Mouse (Mus musculus) midbrain, embryonic 11.5 days (tissue): ENCODE measurements around the gene P2rx6. TPM values are rescaled to one million over a fixed set of nuclear protein-coding genes. Genes with fewer than 3 reads are reported as not detected.
A peak's percentile ranks its signal among the peaks of the same experiment; 100 is the strongest.
"Not testable (repeated sequence)": the region's sequence is repeated elsewhere in the genome, so short reads cannot be mapped to it uniquely, and the experiment has no call there.

Experiments
- ATAC-seq: fragments of 200-750 bp; cut with Nextera tagmentation; 2 replicates; pipeline ENCODE4 v1.8.0; 2017; ENCODE audit warnings: moderate TSS enrichment, moderate library complexity; ENCODE audit not compliant: low FRiP score
- DNase-seq: peaks from one replicate; pipeline ENCODE4 v3.0.0; 2015; ENCODE audit warnings: low spot score; ENCODE audit errors: missing footprints
- H3K27ac ChIP-seq: fragments of 300-500 bp; sonication (generic); 2 replicates; pipeline ENCODE4 v1.5.1; 2014; ENCODE audit warnings: low read depth, low read length
- H3K27me3 ChIP-seq: fragments of 300-500 bp; sonication (generic); 2 replicates; pipeline ENCODE4 v1.6.1; 2014; ENCODE audit warnings: mild to moderate bottlenecking, low read length, moderate library complexity, mixed read lengths; ENCODE audit not compliant: control insufficient read depth, insufficient read depth
- H3K36me3 ChIP-seq: fragments of 300-500 bp; sonication (generic); 2 replicates; pipeline ENCODE4 v1.6.1; 2014; ENCODE audit warnings: mild to moderate bottlenecking, low read length, moderate library complexity, mixed read lengths; ENCODE audit not compliant: control insufficient read depth, insufficient read depth
- H3K4me1 ChIP-seq: fragments of 300-500 bp; sonication (generic); 2 replicates; pipeline ENCODE4 v1.6.1; 2014; ENCODE audit warnings: low read length; ENCODE audit not compliant: control insufficient read depth, insufficient read depth
- H3K4me2 ChIP-seq: fragments of 300-500 bp; sonication (generic); 2 replicates; pipeline ENCODE4 v1.6.1; 2014; ENCODE audit warnings: mild to moderate bottlenecking, moderate library complexity
- H3K4me3 ChIP-seq: fragments of 300-500 bp; sonication (generic); 2 replicates; pipeline ENCODE4 v1.5.1; 2014; ENCODE audit warnings: low read depth, low read length
- H3K9ac ChIP-seq: fragments of 300-500 bp; sonication (generic); 2 replicates; pipeline ENCODE4 v1.6.1; 2014; ENCODE audit warnings: low read length
- H3K9me3 ChIP-seq: fragments of 300-500 bp; sonication (generic); 2 replicates; pipeline ENCODE4 v1.6.1; 2016; ENCODE audit warnings: low read length; ENCODE audit not compliant: control insufficient read depth
- WGBS: fragments of 180-500 bp; shearing (Covaris S2); extraction: QIAGEN DNeasy Blood & Tissue Kit; methylation state at CpG from one replicate; pipeline ENCODE4 v1.1.7; 2014; 5-methylcytosine and 5-hydroxymethylcytosine counted together
- polyA plus RNA-seq: library from polyadenylated mRNA; unstranded; fragments of >200 nt; fragmentation: Nextera tagmentation; extraction: Ambion mirVana; gene quantifications from 2 replicates; pipeline ENCODE4 v1.2.1, GENCODE M21; 2014

The P2rx6 gene
- polyA plus RNA-seq, 1 experiment from 2014 or later = 0.41 TPM

GRCm38 (mm10) chr16:17614740-17615139, 53.1 kb downstream of the P2rx6 start:
- H3K36me3 ChIP-seq, H3K27ac ChIP-seq, H3K4me1 ChIP-seq, H3K4me3 ChIP-seq, ATAC-seq, DNase-seq, H3K27me3 ChIP-seq, H3K4me2 ChIP-seq, H3K9ac ChIP-seq, H3K9me3 ChIP-seq: not testable (repeated sequence)
- 85% methylated on average over 6 of the region's 6 CpGs for WGBS

- H3K27ac ChIP-seq = no peak overlapping the region
- no peaks in the 10 kb centered on the region for H3K36me3 ChIP-seq
- DNase-seq (no peak), ATAC-seq (no peak)
- WGBS = 88% methylated on average over 5 of the region's 5 CpGs
- H3K9me3 ChIP-seq = no peaks in the 10 kb centered on the region
- H3K9ac ChIP-seq = no peak overlapping the region
- no peak overlapping the region for H3K4me2 ChIP-seq
- H3K27me3 ChIP-seq = no peaks in the 10 kb centered on the region
- no peak overlapping the region for H3K4me3 ChIP-seq
- no peaks in the 10 kb centered on the region for H3K4me1 ChIP-seq
Observed at GRCm38 (mm10) chr16:17616212-17616611, 54.5 kb downstream of the P2rx6 start.

- no peak overlapping the region for H3K4me3 ChIP-seq
- H3K4me2 ChIP-seq = no peak overlapping the region
Observed at GRCm38 (mm10) chr16:17617922-17618565, 56.4 kb downstream of the P2rx6 start.

GRCm38 (mm10) chr16:17619198-17620105, 57.8 kb downstream of the P2rx6 start, which contains the start of gene Smpd4:
Smpd4 (plus strand) TSS chr16:17619354.
- H3K4me2 ChIP-seq = peak within 1 kb of the TSS; percentile 70
- H3K4me1 ChIP-seq = no peaks in the 10 kb centered on the region
- H3K9me3 ChIP-seq = no peaks in the 10 kb centered on the region
- peaks cover 2% of the 10 kb centered on the region; the same call in 1 of the 2 replicates for H3K36me3 ChIP-seq
- DNase-seq = peak; percentile 100
- H3K27me3 ChIP-seq = no peaks in the 10 kb centered on the region
- peak within 1 kb of the TSS; percentile 98 for H3K4me3 ChIP-seq
- H3K9ac ChIP-seq = peak within 1 kb of the TSS; percentile 94
- WGBS = 3% methylated on average over 60 of the region's 60 CpGs
- peak; percentile 86 for ATAC-seq
- H3K27ac ChIP-seq = no peak within 1 kb of the TSS

More at GRCm38 (mm10) chr16:17617922-17618565, 56.4 kb downstream of the P2rx6 start:
- H3K4me1 ChIP-seq = no peaks in the 10 kb centered on the region
- no peaks in the 10 kb centered on the region; the same call in 1 of the 2 replicates for H3K36me3 ChIP-seq
- DNase-seq (peak; percentile 94), ATAC-seq (no peak; the same call in 1 of the 2 replicates)
- no peaks in the 10 kb centered on the region for H3K9me3 ChIP-seq
- no peak overlapping the region for H3K9ac ChIP-seq
- 20% methylated on average over 13 of the region's 13 CpGs for WGBS
- H3K27ac ChIP-seq = no peak overlapping the region
- no peaks in the 10 kb centered on the region for H3K27me3 ChIP-seq

- Histone ChIP-seq H3K9me3 (no peaks in the 10 kb centered on the region), H3K9ac (no peak overlapping the region), H3K4me3 (no peak overlapping the region), H3K36me3 (peaks cover 7% of the 10 kb centered on the region), H3K27me3 (no peaks in the 10 kb centered on the region), H3K4me1 (no peaks in the 10 kb centered on the region), H3K27ac (no peak overlapping the region), H3K4me2 (no peak overlapping the region)
- no peak for ATAC-seq
- 86% methylated on average over 1 of the region's 1 CpGs for WGBS
- no peak for DNase-seq
Observed at GRCm38 (mm10) chr16:17621936-17622335, 60.3 kb downstream of the P2rx6 start.

GRCm38 (mm10) chr16:17625488-17626268, 64.0 kb downstream of the P2rx6 start:
- no peaks in the 10 kb centered on the region for H3K9me3 ChIP-seq
- no peak overlapping the region for H3K4me3 ChIP-seq
- H3K4me2 ChIP-seq = no peak overlapping the region
- ATAC-seq (peak; percentile 48; the same call in 1 of the 2 replicates), DNase-seq (no peak)
- no peak overlapping the region for H3K9ac ChIP-seq
- H3K4me1 ChIP-seq = no peaks in the 10 kb centered on the region
- no peaks in the 10 kb centered on the region for H3K27me3 ChIP-seq
- no peak overlapping the region for H3K27ac ChIP-seq
- WGBS = 72% methylated on average over 8 of the region's 8 CpGs
- peaks cover 15% of the 10 kb centered on the region for H3K36me3 ChIP-seq

GRCm38 (mm10) chr16:17626269-17626555, 64.5 kb downstream of the P2rx6 start:
- 97% methylated on average over 5 of the region's 5 CpGs for WGBS

More at GRCm38 (mm10) chr16:17626269-17626555, 64.5 kb downstream of the P2rx6 start:
- Histone ChIP-seq H3K9me3 (no peaks in the 10 kb centered on the region), H3K27ac (no peak overlapping the region), H3K9ac (no peak overlapping the region), H3K4me3 (no peak overlapping the region), H3K4me1 (no peaks in the 10 kb centered on the region), H3K36me3 (peaks cover 15% of the 10 kb centered on the region), H3K4me2 (no peak overlapping the region), H3K27me3 (no peaks in the 10 kb centered on the region)
- DNase-seq (no peak), ATAC-seq (no peak)
